Mouse (Mus musculus): ENCODE results near the gene Cd34. TPM values are rescaled to one million over a fixed set of nuclear protein-coding genes. Genes with fewer than 3 reads are reported as not detected.

The Cd34 gene
- polyA plus RNA-seq, 1 experiment from 2014 or later = 36.7 TPM

DNA sequence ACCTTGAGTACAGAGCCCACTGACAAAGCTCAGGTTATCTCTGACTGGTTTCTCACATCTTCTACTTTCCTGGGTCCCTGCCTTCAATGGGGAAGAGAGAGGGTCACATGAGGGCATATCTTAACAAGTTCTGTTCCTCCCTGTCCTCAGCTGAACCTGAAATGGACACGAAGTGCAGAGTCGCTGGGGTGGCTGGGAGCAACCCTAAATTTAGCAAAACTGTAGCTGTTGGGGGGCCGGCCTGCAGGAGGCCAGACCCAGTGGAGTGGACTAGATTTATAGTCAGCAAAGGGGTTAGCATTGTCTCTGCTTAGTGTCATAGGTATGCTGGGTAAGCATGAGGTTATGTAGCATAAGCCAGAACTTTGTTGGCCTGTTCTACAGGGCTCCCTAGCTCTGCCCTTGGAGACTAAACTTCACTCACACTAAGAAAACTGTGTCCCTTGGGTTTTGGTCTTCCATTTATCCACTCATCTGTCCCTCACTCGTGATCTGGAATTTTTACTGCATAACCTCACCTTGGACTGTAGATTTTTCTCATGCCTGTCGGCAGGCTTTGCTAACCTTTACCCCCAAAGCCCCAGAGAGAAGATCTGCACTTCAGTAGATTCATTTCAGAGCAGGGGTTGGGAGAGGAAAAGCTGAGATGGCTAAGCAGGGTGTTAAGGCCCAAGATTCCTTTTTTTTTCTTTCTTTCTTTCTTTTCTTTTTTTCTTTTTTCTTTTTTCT, 54.1 kb downstream of the Cd34 start:
- Histone ChIP-seq H3K27me3 (no peaks in the 10 kb centered on the region), H3K27ac (replicated peaks) (no peak overlapping the region), H3K4me2 (replicated peaks) (no peak overlapping the region), H3K4me3 (no peak overlapping the region), H3K9me3 (no peaks in the 10 kb centered on the region), H3K4me1 (no peaks in the 10 kb centered on the region), H3K9ac (replicated peaks) (no peak overlapping the region), H3K36me3 (no peaks in the 10 kb centered on the region)
- ATAC-seq (ENCODE audit: low FRiP score, low read depth) = no peak
- 88% methylated on average over 5 of the region's 5 CpGs for WGBS

- no peak overlapping the region for H3K9ac ChIP-seq (replicated peaks)
- H3K9me3 ChIP-seq = no peaks in the 10 kb centered on the region
- ATAC-seq (ENCODE audit: low FRiP score, low read depth) = no peak
- H3K4me3 ChIP-seq = no peak overlapping the region
- no peak overlapping the region for H3K27ac ChIP-seq (replicated peaks)
- no peak overlapping the region for H3K4me2 ChIP-seq (replicated peaks)
- no peaks in the 10 kb centered on the region for H3K4me1 ChIP-seq
- WGBS = 89% methylated on average over 1 of the region's 1 CpGs
- H3K27me3 ChIP-seq = no peaks in the 10 kb centered on the region
- no peaks in the 10 kb centered on the region for H3K36me3 ChIP-seq
Observed at GRCm38 (mm10) chr1:194993409-194993988, 54.9 kb downstream of the Cd34 start.

GRCm38 (mm10) chr1:194994262-194994661, 55.6 kb downstream of the Cd34 start:
- Histone ChIP-seq H3K9ac (replicated peaks) (no peak overlapping the region), H3K27me3 (no peaks in the 10 kb centered on the region), H3K4me2 (replicated peaks) (no peak overlapping the region), H3K4me1 (no peaks in the 10 kb centered on the region), H3K9me3 (no peaks in the 10 kb centered on the region), H3K27ac (replicated peaks) (no peak overlapping the region), H3K36me3 (no peaks in the 10 kb centered on the region), H3K4me3 (no peak overlapping the region)
- 86% methylated on average over 5 of the region's 5 CpGs for WGBS
- no peak for ATAC-seq (ENCODE audit: low FRiP score, low read depth)

DNA sequence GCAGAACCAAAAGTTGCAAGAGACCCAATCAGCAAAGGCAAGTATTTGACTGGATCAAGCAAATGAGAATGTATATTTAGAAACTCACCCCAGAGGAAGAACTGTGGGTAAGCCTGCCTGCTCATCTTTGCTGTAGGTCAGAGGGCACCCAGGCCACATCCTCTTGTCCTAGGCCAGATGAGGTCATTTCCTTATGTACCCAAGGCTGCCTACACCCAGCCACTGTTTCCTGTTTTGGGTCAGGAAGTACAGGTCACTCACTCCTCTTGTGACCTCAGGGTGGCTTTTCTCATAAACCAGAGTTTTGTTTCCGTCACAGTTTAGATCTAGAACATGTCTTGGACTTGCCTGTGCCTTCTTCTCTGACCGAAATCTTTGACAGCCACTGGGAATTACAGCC, 56.6 kb downstream of the Cd34 start:
- no peaks in the 10 kb centered on the region for H3K9me3 ChIP-seq
- H3K27me3 ChIP-seq = no peaks in the 10 kb centered on the region
- no peak overlapping the region for H3K27ac ChIP-seq (replicated peaks)
- no peak for ATAC-seq (ENCODE audit: low FRiP score, low read depth)
- H3K9ac ChIP-seq (replicated peaks) = no peak overlapping the region
- no peak overlapping the region for H3K4me2 ChIP-seq (replicated peaks)
- H3K4me1 ChIP-seq = no peaks in the 10 kb centered on the region
- no peak overlapping the region for H3K4me3 ChIP-seq
- 95% methylated on average over 2 of the region's 2 CpGs for WGBS
- no peaks in the 10 kb centered on the region for H3K36me3 ChIP-seq

GRCm38 (mm10) chr1:194998396-194998795, 59.8 kb downstream of the Cd34 start:
- Histone ChIP-seq H3K36me3 (no peaks in the 10 kb centered on the region), H3K9me3 (no peaks in the 10 kb centered on the region), H3K27me3 (no peaks in the 10 kb centered on the region), H3K4me1 (no peaks in the 10 kb centered on the region), H3K9ac (replicated peaks) (no peak overlapping the region), H3K27ac (replicated peaks) (no peak overlapping the region), H3K4me3 (no peak overlapping the region), H3K4me2 (replicated peaks) (no peak overlapping the region)
- 82% methylated on average over 1 of the region's 1 CpGs for WGBS
- ATAC-seq (ENCODE audit: low FRiP score, low read depth) = no peak

DNA sequence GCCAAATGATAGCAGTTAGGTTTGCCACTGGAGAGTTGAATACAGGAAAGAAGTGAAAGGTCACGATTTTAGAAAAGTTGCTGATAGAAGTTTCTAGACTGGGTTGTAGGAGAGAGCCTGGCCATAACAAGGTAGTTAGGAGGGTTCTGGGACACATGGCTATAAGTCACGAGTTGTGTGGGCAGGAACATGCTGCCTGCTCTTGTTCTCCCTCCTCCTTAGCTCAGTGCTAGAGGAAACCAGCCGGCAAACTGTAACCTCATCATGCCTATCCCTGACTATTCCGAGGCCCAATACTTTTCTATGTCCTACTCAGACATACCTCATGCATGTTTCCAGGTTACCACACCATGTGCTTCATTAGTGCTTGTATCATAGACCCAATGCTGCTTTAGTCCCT, 64.7 kb downstream of the Cd34 start:
- Histone ChIP-seq H3K4me1 (no peaks in the 10 kb centered on the region), H3K9me3 (no peaks in the 10 kb centered on the region), H3K4me3 (no peak overlapping the region), H3K4me2 (replicated peaks) (no peak overlapping the region), H3K27ac (replicated peaks) (no peak overlapping the region), H3K36me3 (no peaks in the 10 kb centered on the region), H3K27me3 (no peaks in the 10 kb centered on the region), H3K9ac (replicated peaks) (no peak overlapping the region)
- 89% methylated on average over 4 of the region's 4 CpGs for WGBS
- no peak for ATAC-seq (ENCODE audit: low FRiP score, low read depth)

DNA sequence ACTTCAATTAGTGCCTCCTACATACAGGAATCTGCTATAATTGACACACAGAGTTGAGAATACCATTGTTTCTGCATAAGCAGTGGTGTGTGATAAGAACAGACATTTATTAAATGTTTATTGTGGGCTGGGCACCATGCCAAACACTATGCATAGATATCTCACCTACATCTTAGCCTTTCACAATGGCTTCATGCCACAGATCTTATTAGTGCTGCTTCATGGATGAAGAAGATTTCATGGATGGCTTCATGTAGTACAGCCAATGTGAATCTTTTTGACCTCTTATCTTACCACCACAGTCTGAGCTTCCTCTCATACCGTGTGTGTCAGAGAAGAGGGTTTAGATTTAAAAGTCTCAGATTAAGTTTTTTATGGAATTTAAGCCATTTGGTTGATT, 65.6 kb downstream of the Cd34 start:
- Histone ChIP-seq H3K4me2 (replicated peaks) (no peak overlapping the region), H3K36me3 (no peaks in the 10 kb centered on the region), H3K27ac (replicated peaks) (no peak overlapping the region), H3K9me3 (no peaks in the 10 kb centered on the region), H3K27me3 (no peaks in the 10 kb centered on the region), H3K4me1 (no peaks in the 10 kb centered on the region), H3K9ac (replicated peaks) (no peak overlapping the region), H3K4me3 (no peak overlapping the region)
- WGBS = 68% methylated on average over 1 of the region's 1 CpGs
- ATAC-seq (ENCODE audit: low FRiP score, low read depth) = no peak

DNA sequence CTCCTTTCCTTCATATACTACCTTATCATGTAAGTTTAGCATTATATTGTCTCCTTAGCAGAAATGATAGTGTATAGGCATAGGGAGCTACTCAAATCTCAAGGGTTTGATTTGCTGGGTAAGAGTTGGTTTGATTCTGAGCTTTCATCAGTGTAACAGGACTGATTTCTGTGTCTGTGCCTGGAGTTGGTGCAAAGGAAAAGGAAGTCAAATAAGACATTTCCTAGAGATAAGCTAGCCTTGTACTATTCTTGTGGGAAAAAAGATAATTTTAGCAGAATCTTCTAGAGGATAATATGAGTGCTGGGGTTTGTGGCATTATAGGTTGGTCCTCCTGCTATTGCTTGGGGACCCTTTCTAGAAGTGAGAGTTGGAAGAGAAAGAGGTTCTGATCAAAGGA, 67.6 kb downstream of the Cd34 start:
- no peaks in the 10 kb centered on the region for H3K36me3 ChIP-seq

More for the DNA sequence above, 67.6 kb downstream of the Cd34 start:
- H3K4me3 ChIP-seq = no peak overlapping the region
- ATAC-seq (ENCODE audit: low FRiP score, low read depth) = no peak
- no peaks in the 10 kb centered on the region for H3K9me3 ChIP-seq
- H3K27ac ChIP-seq (replicated peaks) = no peak overlapping the region
- no peaks in the 10 kb centered on the region for H3K27me3 ChIP-seq
- H3K4me1 ChIP-seq = no peaks in the 10 kb centered on the region
- H3K4me2 ChIP-seq (replicated peaks) = no peak overlapping the region
- H3K9ac ChIP-seq (replicated peaks) = no peak overlapping the region

Other genes starting within 250 kb of the Cd34 start
- gene Cd46, start 153.4 kb downstream of the Cd34 start, polyA plus RNA-seq (2016; fragmentation: Nextera tagmentation; extraction: Ambion mirVana) = 1.4 and 1.6 TPM in 2 replicates
- gene Cr1l, start 192.8 kb downstream of the Cd34 start, polyA plus RNA-seq (2016; fragmentation: Nextera tagmentation; extraction: Ambion mirVana) = 36.1 and 39.8 TPM in 2 replicates
- 0.31 and 0.38 TPM in 2 replicates for gene Cr2, start 237.9 kb downstream of the Cd34 start, polyA plus RNA-seq (2016; fragmentation: Nextera tagmentation; extraction: Ambion mirVana)